Mouse (Mus musculus) megakaryocyte-erythroid progenitor cell, adult 5-6 weeks (primary cell): ENCODE data around the gene Tenm2. TPM values are rescaled to one million over a fixed set of nuclear protein-coding genes. Genes with fewer than 3 reads are reported as not detected.

Source experiments
- ATAC-seq: replicated peaks from 2 replicates; pipeline ENCODE4 v1.8.0; 2016; ENCODE audit warnings: mild to moderate bottlenecking, inconsistent platforms; ENCODE audit not compliant: severe bottlenecking, poor library complexity, low FRiP score, low TSS enrichment
- total RNA-seq, 2 experiments: library from RNA; stranded (forward) in 1 of 2; stranded (reverse) in 1 of 2; fragments of 200-1000, 215-1000 nt in 1 of 2; fragments of >200 nt in 1 of 2; fragmentation: Nextera tagmentation in 1 of 2; gene quantifications; 2 replicates each; pipeline ENCODE4 v1.2.3; 2014 to 2017

Tenm2 gene
- total RNA-seq, 2 experiments from 2014 or later = not detected

GRCm38 (mm10) chr11:37115188-37115587 is 120.6 kb downstream of the Tenm2 start:
- ATAC-seq = no peak

- no peak for ATAC-seq
Observed at GRCm38 (mm10) chr11:37107069-37107468, 128.7 kb downstream of the Tenm2 start.

GRCm38 (mm10) chr11:37079403-37079802 is 156.4 kb downstream of the Tenm2 start:
- ATAC-seq = no peak

- ATAC-seq = no peak
Observed at GRCm38 (mm10) chr11:37076989-37077598, 158.7 kb downstream of the Tenm2 start.

- ATAC-seq = no peak
Observed at GRCm38 (mm10) chr11:37075349-37075748, 160.4 kb downstream of the Tenm2 start.

- ATAC-seq = no peak
Observed at GRCm38 (mm10) chr11:37065459-37065858, 170.3 kb downstream of the Tenm2 start.

GRCm38 (mm10) chr11:37046671-37047070 is 189.1 kb downstream of the Tenm2 start:
- ATAC-seq = no peak

- ATAC-seq = no peak
Observed at GRCm38 (mm10) chr11:37041259-37041658, 194.5 kb downstream of the Tenm2 start.

GRCm38 (mm10) chr11:37039283-37039682 is 196.5 kb downstream of the Tenm2 start:
- no peak for ATAC-seq

- no peak for ATAC-seq
Observed at GRCm38 (mm10) chr11:37031305-37032055, 204.3 kb downstream of the Tenm2 start.

GRCm38 (mm10) chr11:37011900-37012299 is 223.9 kb downstream of the Tenm2 start:
- ATAC-seq = no peak

- ATAC-seq = no peak
Observed at GRCm38 (mm10) chr11:37009243-37009642, 226.5 kb downstream of the Tenm2 start.

- no peak for ATAC-seq
Observed at GRCm38 (mm10) chr11:36997668-36998067, 238.1 kb downstream of the Tenm2 start.

GRCm38 (mm10) chr11:36990895-36991294 is 244.9 kb downstream of the Tenm2 start:
- ATAC-seq = no peak

GRCm38 (mm10) chr11:36988776-36989565 is 246.8 kb downstream of the Tenm2 start:
- no peak for ATAC-seq

- no peak for ATAC-seq
Observed at GRCm38 (mm10) chr11:36974142-36974541, 261.6 kb downstream of the Tenm2 start.

- no peak for ATAC-seq
Observed at GRCm38 (mm10) chr11:36958102-36958501, 277.7 kb downstream of the Tenm2 start.

GRCm38 (mm10) chr11:36941429-36941828 is 294.3 kb downstream of the Tenm2 start:
- ATAC-seq = no peak

- no peak for ATAC-seq
Observed at GRCm38 (mm10) chr11:36940557-36941110, 295.1 kb downstream of the Tenm2 start.

GRCm38 (mm10) chr11:36929817-36930216 is 305.9 kb downstream of the Tenm2 start:
- no peak for ATAC-seq
